Mouse (Mus musculus) hindbrain, embryonic 16.5 days (tissue): ENCODE measurements around the gene Gipc3. TPM values are rescaled to one million over a fixed set of nuclear protein-coding genes. Genes with fewer than 3 reads are reported as not detected.

Experiments used
- ATAC-seq: fragments of 200-750 bp; cut with Nextera tagmentation; 2 replicates; pipeline ENCODE4 v1.8.0; 2017; ENCODE audit warnings: moderate TSS enrichment, moderate library complexity
- H3K27ac ChIP-seq: fragments of 300-500 bp; sonication (generic); 2 replicates; pipeline ENCODE4 v1.5.1; 2014; ENCODE audit warnings: low read depth, mild to moderate bottlenecking, control low read depth, low read length, moderate library complexity
- H3K27me3 ChIP-seq: fragments of 300-500 bp; sonication (generic); replicated peaks from 2 replicates; pipeline ENCODE4 v1.6.1; 2014; ENCODE audit warnings: low read length; ENCODE audit not compliant: control insufficient read depth, insufficient read depth
- H3K36me3 ChIP-seq: fragments of 300-500 bp; sonication (generic); 2 replicates; pipeline ENCODE4 v1.6.1; 2014; ENCODE audit warnings: mild to moderate bottlenecking, low read length, moderate library complexity, mixed read lengths; ENCODE audit not compliant: control insufficient read depth, insufficient read depth
- H3K4me1 ChIP-seq: fragments of 300-500 bp; sonication (generic); 2 replicates; pipeline ENCODE4 v1.6.1; 2014; ENCODE audit warnings: low read depth, low read length; ENCODE audit not compliant: control insufficient read depth, insufficient read depth
- H3K4me2 ChIP-seq: fragments of 300-500 bp; sonication (generic); 2 replicates; pipeline ENCODE4 v1.6.1; 2014; ENCODE audit warnings: mild to moderate bottlenecking, low read length, control low read depth, moderate library complexity
- H3K4me3 ChIP-seq: fragments of 300-500 bp; sonication (generic); 2 replicates; pipeline ENCODE4 v1.5.1; 2014; ENCODE audit warnings: mild to moderate bottlenecking, low read length, control low read depth, moderate library complexity
- H3K9ac ChIP-seq: fragments of 300-500 bp; sonication (generic); 2 replicates; pipeline ENCODE4 v1.6.1; 2014; ENCODE audit warnings: low read depth, mild to moderate bottlenecking, control low read depth, low read length, moderate library complexity
- H3K9me3 ChIP-seq: fragments of 300-500 bp; sonication (generic); 2 replicates; pipeline ENCODE4 v1.6.1; 2014; ENCODE audit warnings: mild to moderate bottlenecking, low read length, moderate library complexity; ENCODE audit not compliant: control insufficient read depth
- WGBS: fragments of 180-500 bp; shearing (Covaris S2); extraction: QIAGEN DNeasy Blood & Tissue Kit; methylation state at CpG from one replicate; pipeline ENCODE4 v1.1.7; 2014; 5-methylcytosine and 5-hydroxymethylcytosine counted together
- polyA plus RNA-seq: library from polyadenylated mRNA; unstranded; fragments of >200 nt; fragmentation: Nextera tagmentation; extraction: Ambion mirVana; gene quantifications from 2 replicates; pipeline ENCODE4 v1.2.1, GENCODE M21; 2015

Gene Gipc3
- polyA plus RNA-seq, 1 experiment from 2014 or later = not detected

GRCm38 (mm10) chr10:81377362-81377664, 34.2 kb upstream of the Gipc3 start:
- Histone ChIP-seq H3K27ac (no peak overlapping the region; the same call in 1 of the 2 replicates), H3K4me2 (peak overlapping the region; percentile 87), H3K4me1 (peaks cover 20% of the 10 kb centered on the region), H3K9ac (peak overlapping the region; percentile 75), H3K36me3 (no peaks in the 10 kb centered on the region), H3K4me3 (peak overlapping the region; percentile 57), H3K9me3 (no peaks in the 10 kb centered on the region), H3K27me3 (no peaks in the 10 kb centered on the region)
- no peak for ATAC-seq
- 37% methylated on average over 2 of the region's 2 CpGs for WGBS

DNA sequence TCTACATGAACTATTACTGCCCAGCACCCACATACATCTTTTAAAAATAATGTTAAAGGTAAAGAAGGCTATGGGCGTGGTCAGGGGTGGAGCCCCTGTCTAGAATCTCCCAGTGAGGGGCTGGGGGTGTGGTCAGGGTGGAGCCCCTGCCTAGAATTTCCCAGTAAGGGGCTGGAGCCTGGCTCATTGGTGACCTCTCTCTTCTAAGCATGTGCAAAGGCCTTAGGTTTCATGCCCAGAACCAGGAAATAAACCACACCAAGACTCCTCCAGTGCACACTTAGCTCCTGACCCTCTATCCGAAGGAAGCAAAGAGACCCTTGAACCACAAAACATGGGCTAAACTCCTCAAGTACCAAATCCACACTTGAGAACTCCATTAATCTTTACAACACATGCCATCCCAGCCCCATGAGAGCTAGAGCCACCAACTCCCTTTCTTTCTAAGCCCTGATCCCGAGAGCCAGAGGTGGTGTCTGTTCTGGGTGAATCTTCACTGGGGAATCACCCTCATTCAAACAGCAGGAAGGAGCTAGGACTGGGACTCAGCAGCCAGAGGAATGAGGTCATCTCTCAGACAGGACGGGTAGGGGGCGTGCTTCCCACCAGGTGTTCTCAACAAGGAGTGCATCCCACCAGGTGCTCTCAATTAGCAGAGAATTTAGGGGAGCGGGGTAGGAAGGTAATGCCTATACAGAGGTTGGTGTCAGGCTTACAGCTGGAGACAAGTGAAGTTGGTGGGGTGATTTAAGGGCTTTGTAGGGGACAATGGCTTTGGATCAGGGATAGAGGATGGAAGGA, 33.7 kb upstream of the Gipc3 start:
- Histone ChIP-seq H3K9me3 (no peaks in the 10 kb centered on the region), H3K9ac (peak overlapping the region; percentile 75), H3K27me3 (no peaks in the 10 kb centered on the region), H3K4me3 (peak overlapping the region; percentile 57), H3K4me1 (peaks cover 20% of the 10 kb centered on the region), H3K36me3 (no peaks in the 10 kb centered on the region), H3K27ac (no peak overlapping the region), H3K4me2 (peak overlapping the region; percentile 87)
- no peak for ATAC-seq
- WGBS = 40% methylated on average over 6 of the region's 6 CpGs

- Histone ChIP-seq H3K9ac (no peak overlapping the region), H3K9me3 (no peaks in the 10 kb centered on the region), H3K4me1 (peaks cover 20% of the 10 kb centered on the region), H3K27me3 (no peaks in the 10 kb centered on the region), H3K4me3 (no peak overlapping the region), H3K27ac (no peak overlapping the region), H3K4me2 (no peak overlapping the region), H3K36me3 (peaks cover 4% of the 10 kb centered on the region; the same call in 1 of the 2 replicates)
- 93% methylated on average over 10 of the region's 10 CpGs for WGBS
- no peak for ATAC-seq
Measured at GRCm38 (mm10) chr10:81375322-81375721, 32.3 kb upstream of the Gipc3 start.

- H3K27me3 ChIP-seq = peaks cover 8% of the 10 kb centered on the region
- WGBS = 52% methylated on average over 6 of the region's 6 CpGs
- no peak overlapping the region for H3K9ac ChIP-seq
- no peak overlapping the region for H3K4me2 ChIP-seq
- H3K4me3 ChIP-seq = no peak overlapping the region
- peaks cover 10% of the 10 kb centered on the region for H3K4me1 ChIP-seq
- no peaks in the 10 kb centered on the region for H3K9me3 ChIP-seq
- ATAC-seq = no peak
- peaks cover 37% of the 10 kb centered on the region for H3K36me3 ChIP-seq
- no peak overlapping the region for H3K27ac ChIP-seq
Measured at GRCm38 (mm10) chr10:81367207-81367495, 24.1 kb upstream of the Gipc3 start.

DNA sequence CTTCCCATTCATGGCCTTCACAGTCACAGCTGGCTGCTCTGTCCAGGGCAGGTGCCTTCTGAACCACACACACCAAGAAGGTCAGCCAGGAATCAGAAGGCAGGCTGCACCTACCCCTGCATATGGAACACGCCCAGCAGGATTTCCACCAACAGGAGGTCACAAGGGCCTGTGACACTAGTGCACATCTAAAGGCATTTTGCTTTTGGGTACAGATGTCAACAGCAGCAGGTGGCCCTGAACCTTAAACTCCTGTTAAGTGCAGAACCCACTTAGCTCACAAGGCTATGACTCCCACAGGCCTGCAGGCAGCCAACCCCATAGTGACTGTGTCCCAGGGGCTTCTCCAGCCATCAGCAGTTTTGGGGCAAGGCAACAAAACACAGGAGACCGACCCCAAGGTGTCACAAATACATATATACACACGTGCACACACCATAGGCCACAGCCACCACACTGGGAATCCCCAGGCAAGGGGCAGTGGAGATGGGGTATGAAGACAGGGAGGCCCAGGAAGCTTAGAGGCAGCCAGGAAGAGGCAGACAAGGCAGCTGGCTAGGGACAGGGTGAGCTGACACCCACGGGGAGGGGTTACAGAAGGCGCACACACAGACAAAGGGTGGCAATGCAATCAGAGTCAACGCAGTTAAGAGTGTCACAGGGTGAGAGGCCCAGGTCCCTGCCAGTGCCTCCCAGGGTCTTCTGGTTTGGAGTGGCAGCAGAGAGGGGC, 23.6 kb upstream of the Gipc3 start:
- no peak for ATAC-seq
- H3K36me3 ChIP-seq = peaks cover 40% of the 10 kb centered on the region

DNA sequence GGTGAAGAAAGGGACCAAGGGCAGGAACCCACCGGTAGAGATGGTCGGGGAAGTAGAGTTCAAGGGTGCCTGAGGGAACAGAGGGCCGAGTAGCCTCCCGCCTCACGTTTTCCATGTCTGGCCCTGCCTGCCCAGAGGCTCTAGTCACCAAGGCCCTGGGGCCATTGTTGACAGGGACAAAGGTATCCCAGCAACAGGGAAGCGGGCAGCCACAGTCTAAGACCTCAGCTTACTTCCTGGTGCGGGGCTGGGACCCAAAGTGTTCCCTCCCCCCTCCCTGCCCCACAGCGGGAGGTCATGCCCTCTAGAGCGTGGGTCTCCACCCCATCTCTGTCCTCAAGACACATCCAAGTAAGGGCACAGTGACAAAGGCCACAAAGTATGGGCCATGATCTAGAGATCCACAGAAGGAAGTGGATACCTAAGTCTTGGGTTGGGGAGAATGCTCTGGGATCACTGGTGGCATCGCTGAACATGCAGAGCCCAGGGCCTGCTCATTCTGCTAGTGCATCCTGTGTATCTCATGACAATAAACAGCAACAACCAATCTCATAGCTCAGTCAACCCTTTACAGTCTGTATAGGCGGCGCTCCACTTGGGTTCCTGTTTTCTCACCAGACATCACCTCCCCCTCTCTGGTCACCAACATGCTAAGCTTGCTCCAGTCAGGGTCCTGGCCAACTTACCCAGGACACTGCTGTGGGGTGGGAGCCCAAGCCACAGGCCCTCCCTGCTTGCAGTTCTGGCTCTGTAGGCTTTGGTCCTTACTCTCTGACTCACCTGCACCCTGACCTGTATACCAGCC, 22.8 kb upstream of the Gipc3 start, which contains the start of gene 4930404N11Rik:
Gene 4930404N11Rik (minus strand): TSS at position 145 of the 805 bp plus-strand sequence.
- WGBS = 23% methylated on average over 12 of the region's 12 CpGs
- no peak within 1 kb of the TSS for H3K9ac ChIP-seq
- no peak within 1 kb of the TSS for H3K4me3 ChIP-seq
- peak within 1 kb of the TSS; percentile 50 for H3K4me2 ChIP-seq
- no peak within 1 kb of the TSS for H3K27ac ChIP-seq
- peaks cover 10% of the 10 kb centered on the region for H3K4me1 ChIP-seq
- peaks cover 10% of the 10 kb centered on the region for H3K27me3 ChIP-seq
- H3K9me3 ChIP-seq = no peaks in the 10 kb centered on the region
- no peak for ATAC-seq
- H3K36me3 ChIP-seq = peaks cover 40% of the 10 kb centered on the region

More for the DNA sequence above, 23.6 kb upstream of the Gipc3 start:
- Histone ChIP-seq H3K27me3 (peaks cover 10% of the 10 kb centered on the region), H3K27ac (no peak overlapping the region), H3K4me3 (no peak overlapping the region), H3K9me3 (no peaks in the 10 kb centered on the region), H3K9ac (no peak overlapping the region), H3K4me1 (peaks cover 10% of the 10 kb centered on the region), H3K4me2 (no peak overlapping the region)
- WGBS = 78% methylated on average over 5 of the region's 6 CpGs

- Histone ChIP-seq H3K9me3 (no peaks in the 10 kb centered on the region), H3K4me1 (peaks cover 10% of the 10 kb centered on the region), H3K36me3 (peaks cover 33% of the 10 kb centered on the region), H3K4me2 (no peak overlapping the region), H3K4me3 (no peak overlapping the region), H3K27ac (no peak overlapping the region), H3K9ac (no peak overlapping the region), H3K27me3 (peaks cover 10% of the 10 kb centered on the region)
- 38% methylated on average over 4 of the region's 4 CpGs for WGBS
- no peak for ATAC-seq
Measured at GRCm38 (mm10) chr10:81365073-81365472, 22.0 kb upstream of the Gipc3 start.

DNA sequence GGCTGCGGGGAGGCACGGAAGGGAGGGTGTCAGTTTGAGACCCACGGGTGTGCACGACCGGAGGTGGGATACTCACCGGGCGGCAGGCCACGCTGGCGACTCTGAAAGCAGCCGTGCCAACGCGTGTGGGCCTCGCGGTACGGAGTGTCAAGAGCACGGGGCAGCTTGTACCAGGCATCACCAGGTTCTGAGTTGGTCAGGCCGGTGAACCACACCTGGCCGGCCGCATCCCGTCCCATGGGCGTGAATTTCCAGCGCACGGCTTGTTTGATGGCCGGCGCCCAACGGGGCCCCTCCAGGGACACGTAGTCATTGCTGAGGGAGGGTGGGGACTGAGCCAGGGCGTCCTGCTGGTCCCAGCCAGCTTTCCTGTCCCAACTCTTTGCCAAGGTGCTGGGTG, 21.6 kb upstream of the Gipc3 start:
- WGBS = 14% methylated on average over 28 of the region's 28 CpGs
- Histone ChIP-seq H3K27ac (no peak overlapping the region), H3K36me3 (peaks cover 32% of the 10 kb centered on the region), H3K9ac (0 out of 2 replicates have a peak overlapping the region, but pooled peaks have one; percentile 4), H3K4me1 (peaks cover 10% of the 10 kb centered on the region), H3K4me3 (no peak overlapping the region), H3K4me2 (peak overlapping the region; percentile 50), H3K9me3 (no peaks in the 10 kb centered on the region), H3K27me3 (peaks cover 10% of the 10 kb centered on the region)
- ATAC-seq = no peak
